Mouse (Mus musculus) E14TG2a.4 (cell line): ENCODE measurements at regions not wholly inside any gene's neighbourhood (a gene's known extent, or its start where the extent isn't known, plus 50 kb on each side); places are given as distances from the start of the nearest gene placed in this dataset.

Experiments used
- H3K27me3 ChIP-seq: 2 replicates; pipeline ENCODE4 v1.6.1; 2014; ENCODE audit warnings: low read length, control low read depth; ENCODE audit not compliant: insufficient read depth
- H3K36me3 ChIP-seq: 2 replicates; pipeline ENCODE4 v1.6.1; 2014; ENCODE audit warnings: low read length, control low read depth; ENCODE audit not compliant: insufficient read depth
- H3K4me1 ChIP-seq: replicated peaks from 2 replicates; pipeline ENCODE4 v1.6.1; 2014; ENCODE audit warnings: low read depth, low read length, control low read depth
- H3K4me3 ChIP-seq: replicated peaks from 2 replicates; pipeline ENCODE4 v1.5.1; 2014; ENCODE audit warnings: mild to moderate bottlenecking, low read length
- H3K9me3 ChIP-seq: 2 replicates; pipeline ENCODE4 v1.6.1; 2014; ENCODE audit warnings: low read length, control low read depth
- CTCF ChIP-seq: conservative IDR thresholded peaks from 2 replicates; pipeline ENCODE4 v1.5.1; 2014; ENCODE audit warnings: low read length
- NANOG ChIP-seq: IDR thresholded peaks from 2 replicates; pipeline ENCODE4 v1.6.1; 2014; ENCODE audit warnings: borderline replicate concordance, low read length, mixed read lengths
- POU5F1 ChIP-seq: IDR thresholded peaks from 2 replicates; pipeline ENCODE4 v1.6.1; 2014; ENCODE audit warnings: low read length, borderline replicate concordance

DNA sequence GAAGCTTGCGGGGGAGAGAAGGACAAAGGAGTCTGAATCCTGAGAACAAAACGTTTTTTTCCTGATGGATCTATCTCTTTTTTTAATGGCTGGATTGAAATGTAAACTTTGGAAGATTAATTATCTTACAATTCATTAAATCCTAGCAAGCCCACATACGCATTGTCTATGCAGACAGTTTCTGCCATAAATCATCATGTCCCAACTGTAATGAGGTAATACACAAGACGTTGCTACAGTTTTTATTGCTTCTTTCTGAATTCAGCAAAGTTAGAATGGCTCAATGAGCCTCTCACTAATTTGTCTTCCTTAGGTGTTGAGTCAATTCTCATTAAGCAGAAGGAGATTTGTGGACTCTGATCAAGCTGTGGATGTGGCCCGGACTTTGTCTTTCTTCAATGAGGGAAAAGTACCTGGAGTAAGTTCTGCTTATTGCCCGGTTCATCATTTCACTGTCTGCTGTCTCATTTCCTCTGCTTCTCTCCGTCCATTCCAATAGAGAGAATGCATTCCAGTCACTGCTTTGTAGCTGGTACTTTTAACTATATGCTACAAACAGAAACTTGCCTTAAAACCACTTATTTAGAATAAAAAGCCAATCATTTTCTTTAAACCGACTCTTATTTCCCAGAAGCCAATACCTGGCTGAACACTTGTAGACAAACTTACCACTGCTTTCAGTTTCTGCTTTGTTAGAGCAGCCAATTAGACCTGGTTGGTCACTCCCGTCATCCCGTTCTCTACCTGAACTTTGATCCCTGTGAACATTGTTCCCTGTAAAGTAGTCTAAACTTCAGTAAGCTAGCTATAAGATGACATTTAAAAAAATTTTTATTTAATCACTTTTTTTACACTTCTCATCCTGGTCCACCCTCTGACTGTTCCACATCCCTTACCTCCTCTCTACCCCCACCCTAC lies 288.7 kb upstream of the C030005K15Rik start:
- Histone ChIP-seq H3K9me3 (no peaks in the 10 kb centered on the region), H3K27me3 (no peaks in the 10 kb centered on the region), H3K36me3 (no peaks in the 10 kb centered on the region), H3K4me1 (no peaks in the 10 kb centered on the region), H3K4me3 (no peak overlapping the region)
- TF ChIP-seq NANOG (no peak), POU5F1 (no peak), CTCF (no peak)

DNA sequence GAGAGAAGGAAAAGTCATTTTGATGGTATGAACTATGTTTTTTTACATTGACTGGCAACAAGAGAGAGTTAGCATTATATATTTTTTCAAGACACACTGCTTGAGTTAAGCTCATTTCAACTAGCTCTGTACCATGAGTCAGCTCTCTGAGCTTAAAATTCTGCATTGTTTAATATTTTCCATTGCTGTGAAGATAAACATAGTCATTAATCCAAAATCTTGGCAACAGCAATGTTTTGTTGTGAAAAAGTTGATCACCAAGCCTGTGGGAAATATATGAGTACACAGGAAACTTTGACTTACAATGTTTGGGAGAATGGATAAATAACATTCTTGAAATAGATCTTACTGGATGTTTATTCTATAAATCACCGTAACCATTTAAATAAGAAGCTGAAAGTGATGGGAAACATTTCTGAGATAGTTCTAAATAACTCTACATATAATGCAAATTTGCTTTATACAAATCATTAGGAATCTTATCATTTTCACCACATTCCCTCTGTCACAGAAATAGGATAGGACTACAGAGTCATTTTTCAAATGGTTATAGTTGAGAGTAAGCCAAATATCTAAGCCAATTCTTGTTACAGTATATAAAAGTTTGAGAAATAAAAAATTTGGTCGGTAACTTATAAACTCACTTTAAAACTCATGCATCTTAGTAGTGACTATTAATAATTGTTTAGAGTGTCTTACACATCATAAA lies 290.2 kb upstream of the C030005K15Rik start:
- H3K4me1 ChIP-seq = no peaks in the 10 kb centered on the region
- no peak overlapping the region for H3K4me3 ChIP-seq
- no peaks in the 10 kb centered on the region for H3K9me3 ChIP-seq
- TF ChIP-seq NANOG = no peak
- no peak for TF ChIP-seq POU5F1
- TF ChIP-seq CTCF = no peak
- H3K36me3 ChIP-seq = no peaks in the 10 kb centered on the region
- H3K27me3 ChIP-seq = no peaks in the 10 kb centered on the region

DNA sequence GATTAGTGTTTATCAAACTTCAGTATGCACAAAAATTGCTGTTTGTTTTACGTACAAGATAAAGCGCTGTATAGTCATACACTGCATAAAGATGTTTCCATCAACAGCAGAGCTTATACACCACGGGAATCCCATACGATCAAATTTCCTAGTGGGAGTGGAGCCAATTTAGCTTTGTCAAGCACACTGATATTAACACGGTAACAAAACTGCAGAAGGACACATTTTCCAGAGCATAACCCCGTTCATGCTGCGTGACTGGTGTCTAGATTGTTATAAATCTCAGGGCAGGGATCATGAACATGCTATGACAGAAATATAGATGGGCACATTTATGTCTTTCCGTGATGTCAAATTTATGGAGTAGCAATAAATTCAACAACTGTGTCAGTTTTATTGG lies 302.6 kb upstream of the C030005K15Rik start:
- no peak overlapping the region for H3K4me3 ChIP-seq
- no peaks in the 10 kb centered on the region for H3K9me3 ChIP-seq
- TF ChIP-seq CTCF (no peak), NANOG (no peak), POU5F1 (no peak)
- H3K36me3 ChIP-seq = no peaks in the 10 kb centered on the region
- no peaks in the 10 kb centered on the region for H3K4me1 ChIP-seq
- no peaks in the 10 kb centered on the region for H3K27me3 ChIP-seq

DNA sequence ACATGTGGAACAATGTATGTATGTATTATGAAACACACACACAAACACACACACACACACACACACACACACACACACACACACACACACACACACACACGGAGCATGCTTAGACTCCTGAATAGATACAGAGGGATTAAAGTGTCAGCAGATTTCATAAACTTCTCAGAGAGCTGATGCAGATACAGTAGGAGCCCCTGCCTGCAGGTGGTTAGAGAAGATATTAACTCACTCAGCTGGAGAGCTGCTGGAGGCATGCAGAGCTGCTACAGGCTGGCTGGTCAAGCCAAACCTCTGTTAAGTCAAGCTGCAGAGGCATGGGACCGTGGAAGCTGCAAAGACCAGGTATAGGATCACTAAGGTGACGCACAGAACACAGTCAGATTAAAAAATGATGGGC lies 303.1 kb upstream of the C030005K15Rik start:
- Histone ChIP-seq H3K27me3 (no peaks in the 10 kb centered on the region), H3K36me3 (no peaks in the 10 kb centered on the region), H3K4me1 (no peaks in the 10 kb centered on the region), H3K4me3 (no peak overlapping the region), H3K9me3 (no peaks in the 10 kb centered on the region)
- TF ChIP-seq NANOG (no peak), POU5F1 (no peak), CTCF (no peak)

DNA sequence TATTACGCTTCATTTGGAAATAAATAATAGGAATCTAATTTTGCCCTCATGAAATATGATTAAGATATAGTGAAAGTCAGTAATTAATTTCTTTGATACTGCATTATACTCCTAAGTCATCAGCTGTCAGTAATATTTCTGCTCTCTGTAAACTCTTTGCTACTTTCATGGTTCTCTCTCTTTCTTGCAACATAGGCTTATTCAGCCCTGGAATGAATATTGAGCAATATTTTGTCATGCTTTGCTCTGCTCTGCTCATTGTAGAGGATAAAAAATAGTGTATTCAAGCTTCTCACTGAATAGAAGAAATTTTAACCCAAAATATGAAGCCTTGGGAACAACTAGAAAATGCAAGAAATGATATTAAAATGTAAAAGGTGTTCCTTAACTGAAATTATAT lies 306.1 kb upstream of the C030005K15Rik start:
- H3K4me3 ChIP-seq = no peak overlapping the region
- no peaks in the 10 kb centered on the region for H3K27me3 ChIP-seq
- TF ChIP-seq NANOG = no peak
- no peaks in the 10 kb centered on the region for H3K4me1 ChIP-seq
- H3K9me3 ChIP-seq = no peaks in the 10 kb centered on the region
- H3K36me3 ChIP-seq = no peaks in the 10 kb centered on the region

DNA sequence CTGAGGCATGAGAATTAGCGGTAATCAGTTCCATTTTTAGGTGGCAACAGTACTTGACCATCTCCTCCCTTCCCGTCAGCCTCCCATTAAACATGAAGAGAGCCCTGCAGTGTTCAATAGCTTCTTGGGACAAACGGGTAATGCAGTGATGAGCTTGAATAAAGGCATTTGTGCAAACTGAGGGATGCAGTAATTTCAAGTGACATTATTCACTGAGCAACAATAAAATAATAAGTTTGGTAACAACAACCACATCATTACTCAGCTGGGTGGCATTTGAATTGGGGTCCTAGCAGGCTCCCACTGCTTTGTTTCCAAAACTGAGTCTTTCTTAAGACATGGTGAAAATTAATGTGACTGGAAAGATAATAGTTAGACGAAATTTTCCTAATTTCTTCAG lies 315.2 kb upstream of the C030005K15Rik start:
- TF ChIP-seq POU5F1 (no peak), NANOG (no peak), CTCF (no peak)
- Histone ChIP-seq H3K27me3 (no peaks in the 10 kb centered on the region), H3K36me3 (no peaks in the 10 kb centered on the region), H3K4me3 (no peak overlapping the region), H3K9me3 (no peaks in the 10 kb centered on the region), H3K4me1 (no peaks in the 10 kb centered on the region)

DNA sequence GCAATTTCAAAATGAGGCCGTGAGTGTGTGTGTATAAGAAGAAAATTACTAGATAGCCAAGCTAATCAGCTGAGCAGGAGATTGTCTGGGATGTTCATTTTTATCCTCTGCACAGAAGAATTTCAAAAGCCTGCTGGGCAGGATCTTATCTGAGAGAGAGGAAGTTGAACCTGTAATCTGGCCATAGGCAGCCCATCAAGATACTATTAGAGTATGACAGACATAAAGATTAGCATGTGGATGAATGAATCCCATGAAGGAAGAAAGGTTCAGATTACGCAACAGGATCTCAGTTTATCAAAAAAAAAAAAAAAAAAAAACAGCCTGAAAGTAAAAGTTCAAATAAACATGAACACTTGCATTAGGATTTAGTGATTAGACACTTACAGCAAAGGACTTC lies 317.3 kb upstream of the C030005K15Rik start:
- no peak overlapping the region for H3K4me3 ChIP-seq
- H3K9me3 ChIP-seq = no peaks in the 10 kb centered on the region
- TF ChIP-seq NANOG (no peak), CTCF (no peak), POU5F1 (no peak)
- no peaks in the 10 kb centered on the region for H3K27me3 ChIP-seq
- no peaks in the 10 kb centered on the region for H3K36me3 ChIP-seq
- H3K4me1 ChIP-seq = no peaks in the 10 kb centered on the region

DNA sequence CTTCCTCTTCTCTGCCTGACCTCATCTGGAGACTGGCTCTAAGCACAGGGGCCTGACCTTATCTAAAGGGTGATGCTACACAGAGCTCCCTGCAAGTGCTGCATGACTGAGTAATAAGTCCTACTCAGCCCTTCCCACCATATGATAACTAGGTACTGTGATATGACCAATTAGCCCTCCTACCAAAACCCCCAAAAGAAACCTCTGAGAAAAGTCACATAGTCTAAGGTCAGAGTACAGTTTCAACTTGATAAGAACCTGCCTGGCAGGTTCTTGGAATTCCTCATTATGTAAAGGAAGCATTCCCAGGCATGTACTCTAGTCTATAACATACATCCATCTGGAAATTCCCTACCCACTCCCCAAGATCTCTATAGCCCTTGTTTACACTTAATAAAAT lies 318.0 kb upstream of the C030005K15Rik start:
- H3K36me3 ChIP-seq = no peaks in the 10 kb centered on the region
- TF ChIP-seq CTCF = no peak
- TF ChIP-seq POU5F1 = no peak

More for the DNA sequence above, 318.0 kb upstream of the C030005K15Rik start:
- H3K4me3 ChIP-seq = no peak overlapping the region
- no peaks in the 10 kb centered on the region for H3K27me3 ChIP-seq
- H3K9me3 ChIP-seq = no peaks in the 10 kb centered on the region
- H3K4me1 ChIP-seq = no peaks in the 10 kb centered on the region
